Mouse (Mus musculus) left cerebral cortex, postnatal 25 days (tissue): Measurements from ENCODE around the gene Pwwp2b. TPM values are rescaled to one million over a fixed set of nuclear protein-coding genes. Genes with fewer than 3 reads are reported as not detected.

Source experiments
- DNase-seq, 2 experiments: peaks; one replicate each; pipeline ENCODE4 v3.0.0; 2022; ENCODE audit warnings: low spot score in 2 of 2, mixed read lengths in 1 of 2
- intact Hi-C: fragments of 180-260 bp; cut with DNase I; formaldehyde crosslinking; loops from one replicate; pipeline ENCODE4 v1.15.1; 2025
- total RNA-seq, 2 experiments: library from RNA; stranded (reverse); gene quantifications; 2 replicates each; pipeline ENCODE4 v1.2.3; 2021

Pwwp2b gene
- total RNA-seq, 2 experiments from 2014 or later, result 10.5 to 11.9 TPM

DNA sequence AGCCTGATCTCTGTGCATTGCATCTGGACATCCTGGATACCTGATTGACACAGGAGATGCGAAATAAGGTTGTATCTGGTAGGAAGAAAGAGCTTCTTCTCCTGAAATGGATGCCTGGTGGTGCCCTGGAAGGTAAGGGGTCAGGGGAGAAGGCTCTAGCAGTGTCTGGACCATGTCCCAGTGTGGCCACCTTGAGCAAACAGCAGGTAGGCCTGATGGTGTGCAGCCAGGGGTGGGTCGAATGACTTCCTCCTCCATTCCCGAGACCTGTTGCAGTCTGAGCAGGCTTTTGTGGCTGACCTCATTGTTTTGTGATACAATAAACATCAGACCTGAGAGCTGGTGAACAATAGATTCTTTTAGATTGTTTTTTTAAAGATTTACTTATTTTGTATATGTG lies 33.8 kb downstream of the Pwwp2b start:
- intact Hi-C loops, result no loop called here
- DNase-seq, result no peak

DNA sequence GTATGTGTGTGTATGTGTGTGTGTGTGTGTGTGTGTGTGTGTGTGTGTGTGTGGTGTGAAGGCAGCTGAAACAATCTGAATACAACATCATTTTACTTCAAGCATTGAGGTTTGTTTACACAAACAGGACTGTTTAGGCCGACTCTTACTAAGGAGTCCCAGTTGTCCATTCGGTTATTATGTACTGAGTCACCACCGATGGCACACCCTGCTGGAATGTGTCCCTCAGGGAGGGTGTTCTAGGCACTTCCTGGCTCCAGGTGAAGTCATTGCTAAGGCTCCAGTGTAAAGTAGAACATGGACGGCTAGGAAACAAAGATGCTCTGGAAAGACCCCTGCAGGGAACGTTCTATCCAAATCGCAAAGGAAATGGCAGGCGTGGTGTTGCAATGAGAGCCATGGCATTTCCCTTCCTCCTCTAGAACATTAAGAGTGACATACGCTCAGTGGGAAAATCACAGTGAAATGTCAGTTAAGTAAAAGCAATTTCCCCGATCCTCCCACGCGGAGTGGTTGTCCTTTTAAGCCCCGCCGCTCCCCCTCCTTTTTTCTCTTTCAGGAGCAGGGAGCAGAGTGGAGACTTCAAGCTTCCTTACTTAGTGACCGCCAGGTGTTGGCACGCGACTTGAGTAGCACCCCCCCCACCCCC lies 37.1 kb downstream of the Pwwp2b start:
- no peak for DNase-seq
- intact Hi-C loops, result no loop called here

DNA sequence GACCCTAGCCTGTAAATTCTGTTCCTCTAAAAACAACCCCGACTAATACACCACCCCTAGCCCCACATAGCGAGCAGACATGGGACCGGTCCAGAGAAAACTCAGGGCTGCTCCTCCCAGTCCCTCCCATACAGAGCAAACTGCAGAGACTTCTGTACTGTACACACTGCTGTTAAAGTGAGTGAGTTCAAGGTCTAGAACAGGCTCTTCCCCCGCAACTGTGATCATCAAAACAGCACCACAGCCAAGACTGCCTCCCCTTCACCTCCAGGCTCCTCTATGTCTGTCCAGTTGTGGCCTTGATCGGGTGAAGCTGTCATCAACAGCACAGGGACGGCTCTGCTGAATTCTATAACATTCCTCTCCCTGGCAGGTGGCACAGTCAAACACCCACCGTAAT lies 40.3 kb downstream of the Pwwp2b start:
- intact Hi-C loops, result no loop called here
- no peak for DNase-seq

DNA sequence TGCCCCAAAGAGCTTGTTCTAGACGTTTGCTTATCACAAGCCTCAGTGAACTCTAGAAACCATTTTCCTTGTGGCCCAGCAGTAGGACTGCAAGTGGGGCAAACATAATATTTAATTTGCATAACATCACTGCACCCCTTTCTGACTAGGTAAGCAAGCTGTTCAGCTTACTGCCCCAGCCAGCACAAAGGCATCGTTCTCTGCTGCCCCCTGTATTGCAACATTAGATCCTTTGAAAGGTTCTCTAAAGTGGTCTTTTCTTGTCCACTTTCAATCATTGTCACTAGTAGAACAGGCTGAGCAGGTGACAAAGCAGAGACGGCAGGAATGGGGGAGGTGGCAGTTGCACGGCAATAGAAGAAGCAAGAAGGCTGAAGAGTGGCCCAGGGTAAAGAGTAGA lies 45.1 kb downstream of the Pwwp2b start:
- intact Hi-C loops, result no loop called here
- DNase-seq, result no peak

DNA sequence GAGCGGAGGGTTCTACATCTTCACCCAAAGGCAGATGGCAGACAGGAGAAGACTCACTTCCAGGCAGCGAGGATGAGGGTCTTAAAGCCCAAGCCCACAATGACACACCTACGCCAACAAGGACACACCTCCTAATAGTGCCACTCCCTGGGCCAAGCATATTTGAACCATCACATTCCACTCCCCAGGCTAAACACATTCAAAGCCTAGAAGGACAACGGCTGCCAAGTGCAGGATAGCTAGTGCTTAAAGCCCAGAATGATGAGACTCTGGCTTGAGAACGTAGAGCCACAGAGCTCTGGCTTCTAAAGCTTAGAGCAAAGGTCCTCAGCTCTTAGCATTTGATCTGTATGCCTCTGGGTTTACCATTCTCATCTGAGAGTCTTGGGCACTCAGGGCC lies 45.8 kb downstream of the Pwwp2b start:
- no peak for DNase-seq
- intact Hi-C loops, result no loop called here

DNA sequence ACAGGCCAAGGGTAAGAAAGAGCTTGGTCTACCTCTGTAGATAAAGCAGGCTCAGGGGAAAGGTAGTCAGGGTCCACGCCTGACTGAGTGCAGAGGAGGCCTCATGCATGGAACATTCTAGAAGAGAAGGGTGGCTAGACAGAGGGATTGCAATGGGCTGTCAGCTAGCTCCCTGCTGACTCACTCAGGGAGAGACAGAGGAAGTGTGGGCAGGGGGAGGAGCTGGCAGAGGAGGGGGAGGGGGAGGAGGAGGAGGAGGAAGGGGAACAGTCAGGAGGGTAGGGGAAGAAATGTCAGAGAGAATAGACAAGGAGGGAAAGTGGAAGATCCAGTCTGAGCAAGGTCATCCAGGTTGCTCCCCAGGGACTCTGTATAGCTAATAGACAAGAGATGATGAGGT lies 47.4 kb downstream of the Pwwp2b start:
- no peak for DNase-seq
- intact Hi-C loops, result no loop called here

DNA sequence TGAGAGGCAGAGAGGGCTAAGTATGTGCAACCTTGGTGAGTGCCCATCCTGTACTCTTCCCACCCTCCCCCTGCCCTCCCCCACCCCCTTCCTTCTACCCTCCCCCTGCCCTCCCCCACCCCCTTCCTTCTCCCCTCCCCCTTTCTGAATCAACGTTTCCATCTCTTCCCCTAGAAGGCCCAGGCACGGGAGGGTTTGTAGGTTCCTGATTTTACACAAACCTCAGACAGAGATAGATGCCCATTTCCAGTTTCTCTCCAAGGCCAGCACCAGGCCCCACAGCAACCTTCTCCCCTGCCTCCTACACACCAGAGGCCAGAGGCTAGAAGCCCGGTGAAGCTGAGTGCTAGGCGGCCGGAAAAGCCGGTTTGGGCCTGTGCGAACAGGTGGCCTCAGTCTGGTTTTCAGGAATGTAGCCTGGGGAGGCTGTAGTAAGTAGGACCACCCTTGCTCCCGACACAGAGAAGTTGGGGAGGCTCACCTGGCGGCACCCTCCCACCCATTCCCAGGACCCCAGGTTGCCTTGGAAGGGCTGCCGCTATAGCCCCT lies 48.3 kb downstream of the Pwwp2b start:
- no peak for DNase-seq
- intact Hi-C loops, result no loop called here

DNA sequence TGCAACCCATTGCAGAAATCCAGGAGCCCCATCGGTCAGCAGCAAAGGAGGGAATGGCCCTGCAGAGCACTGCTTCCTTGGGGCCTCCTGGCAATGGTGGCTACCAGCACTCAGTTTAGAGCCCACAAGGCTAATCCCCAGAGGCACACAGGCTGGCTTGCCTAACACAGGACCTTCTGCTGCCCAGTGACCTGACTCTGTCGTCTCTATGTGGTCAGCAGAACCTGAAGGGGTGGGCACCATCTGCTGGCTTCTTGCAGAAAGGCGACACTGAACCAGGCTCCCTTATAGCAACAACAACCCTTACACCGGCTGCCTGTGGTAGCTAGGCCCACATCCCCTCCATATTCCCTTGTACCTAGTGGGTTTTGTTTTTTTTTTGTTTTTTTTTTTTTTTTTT lies 50.2 kb downstream of the Pwwp2b start:
- no peak for DNase-seq
- intact Hi-C loops, result loop anchor here (2.0 kb wide), 1 partner anchor 90 kb away; no protein-coding TSS in a partner anchor

DNA sequence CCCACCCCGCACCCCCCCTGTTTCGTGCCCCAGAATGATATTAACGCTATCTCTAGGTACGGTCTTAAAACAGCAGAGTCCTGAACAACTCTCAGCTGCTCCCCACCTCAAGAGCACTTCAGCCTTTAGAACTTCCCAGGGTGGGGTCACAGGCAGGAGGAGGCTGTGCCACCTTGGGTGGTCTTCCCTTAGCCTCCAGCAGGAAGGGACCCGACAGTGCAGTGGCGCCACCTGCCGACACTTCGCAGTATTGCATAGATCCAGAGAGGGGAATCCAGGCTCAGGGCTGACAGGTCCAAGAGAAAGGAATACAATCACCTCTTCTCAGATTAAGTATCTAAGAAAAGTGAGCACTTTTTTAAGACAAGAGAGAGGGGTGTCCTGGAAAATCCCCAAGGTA lies 51.1 kb downstream of the Pwwp2b start:
- DNase-seq, result peak; percentile 78 to 81
- intact Hi-C loops, result loop anchor here (1.0 to 2.0 kb wide), 2 partner anchors 66 to 91 kb away; no protein-coding TSS in a partner anchor

DNA sequence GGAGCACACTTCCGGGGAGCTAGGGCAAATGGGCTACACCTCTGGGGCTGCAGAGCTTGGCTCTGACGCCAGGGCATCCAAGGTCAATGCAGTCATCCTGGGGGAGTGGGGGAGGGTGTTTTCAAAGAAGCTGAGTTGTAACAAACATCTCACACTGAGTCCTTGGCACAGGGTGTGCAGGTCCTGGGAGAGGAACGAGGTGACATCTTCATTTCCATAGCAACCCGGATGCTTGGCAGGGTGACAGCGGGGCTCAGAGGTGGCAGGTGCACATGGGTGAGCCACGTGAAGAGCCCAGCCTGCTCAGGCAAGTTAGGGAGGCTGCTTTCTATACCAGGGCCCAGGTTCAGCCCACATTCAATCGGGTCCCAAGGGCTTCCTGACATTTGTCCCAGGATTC lies 52.1 kb downstream of the Pwwp2b start:
- intact Hi-C loops, result loop anchor here (5.0 kb wide), 1 partner anchor 178 kb away; no protein-coding TSS in a partner anchor
- DNase-seq, result peak; percentile 17 to 27

DNA sequence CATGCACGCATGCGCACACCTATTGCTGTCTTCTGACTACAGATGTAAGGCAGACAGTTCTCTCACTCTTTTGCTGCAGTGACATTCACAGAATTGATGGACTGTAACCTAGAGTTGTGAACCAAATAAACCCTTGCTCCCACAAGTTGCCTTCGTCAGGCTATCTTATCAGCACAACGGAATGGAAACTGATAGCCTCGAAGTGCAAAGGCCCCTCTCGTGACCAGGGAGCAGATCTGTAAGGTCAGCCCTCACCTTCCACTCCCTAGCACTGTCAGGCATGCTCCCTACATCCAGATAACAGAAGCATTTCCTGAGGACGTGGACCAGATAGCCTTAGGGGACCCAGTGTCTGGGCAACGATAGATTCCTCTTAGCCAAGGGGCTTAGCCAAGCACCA lies 53.2 kb downstream of the Pwwp2b start:
- no peak for DNase-seq
- intact Hi-C loops, result loop anchor here (5.0 kb wide), 1 partner anchor 179 kb away; no protein-coding TSS in a partner anchor

DNA sequence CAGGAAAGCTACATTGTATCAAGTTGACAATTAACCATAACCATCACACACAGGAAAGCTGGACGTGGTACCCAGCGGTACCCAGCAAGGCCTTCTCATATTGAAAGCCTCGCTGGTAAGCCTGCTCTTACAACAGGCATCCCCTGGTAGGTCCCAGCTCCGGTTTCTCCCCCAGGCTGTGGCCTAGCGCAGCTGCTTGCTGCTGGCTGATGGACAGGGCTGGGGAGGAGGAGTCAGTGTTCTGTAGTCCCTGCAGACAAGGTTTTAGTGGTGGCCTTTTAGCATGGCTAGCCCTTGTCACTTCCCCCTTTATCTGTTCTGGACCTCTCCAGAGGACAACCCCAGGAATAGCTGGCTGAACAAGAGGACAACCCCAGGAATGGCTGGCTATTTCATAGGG lies 54.0 kb downstream of the Pwwp2b start:
- DNase-seq, result no peak

DNA sequence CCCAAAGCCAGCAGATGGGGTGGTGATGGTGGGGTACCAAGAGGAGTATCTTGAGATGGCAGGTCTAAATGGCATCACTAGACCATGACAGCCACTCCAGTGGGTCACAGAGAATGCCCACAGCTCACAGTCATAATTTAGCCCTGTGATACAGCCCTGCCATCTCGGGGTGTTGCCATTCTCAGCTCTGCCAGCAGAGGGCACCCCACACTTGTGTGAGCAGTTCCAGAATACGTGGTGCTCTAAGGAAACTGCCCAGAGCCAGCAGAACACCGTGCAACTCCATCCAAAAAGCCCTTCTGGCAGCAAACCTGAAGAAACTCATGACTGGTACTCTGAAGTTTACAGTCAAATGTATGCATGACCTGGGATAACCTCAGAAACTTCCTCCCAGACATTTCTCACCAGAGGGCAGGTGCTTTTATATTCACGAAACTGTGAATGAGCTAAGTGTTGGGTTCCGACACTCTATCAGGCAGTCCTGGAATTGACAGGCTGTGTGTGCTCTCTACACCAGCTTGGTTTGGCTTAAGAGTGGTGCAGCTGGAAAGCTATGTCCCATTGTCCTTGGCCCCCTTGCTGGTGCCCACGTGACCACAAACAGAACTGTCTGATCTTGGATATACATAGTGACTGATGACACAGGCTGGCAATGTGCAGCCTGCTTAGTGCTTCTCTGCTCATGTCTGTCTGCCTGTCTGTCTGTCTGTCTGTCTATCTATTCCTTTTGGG lies 55.2 kb downstream of the Pwwp2b start:
- intact Hi-C loops, result loop anchor here (1.0 to 5.0 kb wide), 3 partner anchors 87 to 181 kb away; no protein-coding TSS in a partner anchor
- peak; percentile 86 to 93 for DNase-seq

More for the DNA sequence above, 54.0 kb downstream of the Pwwp2b start:
- intact Hi-C loops, result loop anchor here (2.0 to 5.0 kb wide), 2 partner anchors 88 to 180 kb away; no protein-coding TSS in a partner anchor

DNA sequence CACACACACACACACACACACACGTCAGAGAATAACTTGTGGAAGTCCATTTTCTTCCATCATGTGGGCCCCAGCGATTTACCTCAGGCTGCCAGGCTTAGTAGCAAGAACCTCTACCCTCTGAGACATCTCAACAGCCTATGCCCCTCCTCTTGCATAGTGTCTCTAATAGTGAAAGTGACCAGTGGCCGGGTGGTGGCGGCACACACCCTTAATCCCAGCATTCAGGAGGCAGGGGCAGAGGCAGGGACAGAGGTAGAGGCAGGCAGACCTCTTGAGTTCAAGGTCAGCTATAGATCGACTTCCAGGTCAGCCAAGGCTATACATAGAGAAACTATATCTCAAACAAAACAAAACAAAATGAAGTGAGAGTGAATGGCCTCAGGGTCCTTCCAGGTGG lies 56.0 kb downstream of the Pwwp2b start:
- no peak for DNase-seq
- intact Hi-C loops, result loop anchor here (5.0 kb wide), 1 partner anchor 182 kb away; no protein-coding TSS in a partner anchor

DNA sequence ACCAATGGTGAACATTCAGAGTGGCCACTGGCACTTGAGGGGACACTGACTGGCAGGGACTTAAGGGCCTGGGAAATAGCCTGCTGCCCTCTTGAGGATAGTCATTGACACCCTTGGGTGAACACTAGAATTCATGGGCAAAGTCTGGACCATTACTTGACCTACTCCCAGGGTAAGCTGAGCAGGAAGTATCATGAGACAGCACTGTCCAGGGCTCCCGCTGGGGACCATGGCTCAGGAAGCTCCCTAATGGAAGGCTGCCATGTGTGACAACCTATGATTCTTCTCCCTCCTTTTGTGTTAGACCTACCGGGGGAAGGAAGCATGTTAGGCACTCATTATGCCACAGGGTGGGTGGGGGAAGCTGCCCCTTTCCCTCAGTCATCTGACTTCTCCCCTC lies 58.8 kb downstream of the Pwwp2b start:
- intact Hi-C loops, result no loop called here
- DNase-seq, result no peak

DNA sequence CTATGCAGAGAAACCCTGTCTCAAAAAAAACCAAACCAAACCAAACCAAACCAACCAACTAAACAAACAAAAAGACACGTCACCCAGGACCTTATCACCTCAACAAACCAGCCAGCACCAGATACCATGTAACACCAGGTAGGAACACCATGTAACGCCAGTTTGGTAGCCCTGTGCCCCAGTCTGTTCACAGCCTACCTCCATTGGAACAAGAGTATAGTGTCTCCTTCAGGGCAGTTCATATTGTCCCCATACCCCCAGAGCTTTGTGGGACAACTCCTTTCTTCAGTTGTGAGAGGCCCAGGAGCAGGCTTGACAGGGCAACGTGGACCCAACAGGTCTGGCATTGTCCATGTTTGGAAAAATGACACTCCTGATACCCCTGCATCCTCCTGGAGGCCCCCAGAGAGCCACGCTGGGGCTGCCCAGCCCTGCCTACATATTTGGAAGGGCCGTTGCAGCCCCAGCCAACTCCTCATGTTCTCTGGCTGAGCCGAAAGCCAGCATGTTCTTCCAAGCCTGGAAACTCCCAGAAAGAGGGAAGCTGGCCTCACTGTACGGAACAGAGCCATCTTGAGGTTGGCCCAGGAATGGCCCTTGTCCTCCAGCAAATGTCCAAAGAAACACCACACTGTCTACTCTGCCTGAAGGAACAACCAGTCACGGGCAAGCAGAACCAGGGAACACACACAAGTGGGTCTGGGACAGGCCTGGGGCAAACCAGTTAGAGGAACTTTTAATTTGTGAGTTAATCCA lies 60.0 kb downstream of the Pwwp2b start:
- intact Hi-C loops, result no loop called here
- peak in 1 of 2 experiments; percentile 41 for DNase-seq

DNA sequence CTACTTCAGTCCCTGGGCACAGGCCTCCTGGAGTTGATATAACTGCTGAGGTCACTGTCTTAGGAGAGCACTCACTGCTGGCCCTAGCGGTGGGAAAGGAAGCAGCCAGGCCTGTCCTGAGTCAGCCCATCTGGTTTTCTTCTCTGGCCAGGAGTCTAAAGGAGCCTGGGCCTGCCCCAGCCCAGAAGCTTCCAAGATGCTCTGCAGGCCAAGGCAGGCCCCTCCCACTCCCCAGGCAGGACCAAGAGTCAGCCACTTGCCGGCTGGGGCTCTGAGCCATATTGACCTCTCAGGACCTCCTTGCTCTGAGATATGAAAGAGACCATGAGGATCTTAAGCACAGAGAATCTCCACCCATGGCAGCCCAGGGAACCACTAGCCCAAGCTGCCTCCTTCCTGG lies 60.8 kb downstream of the Pwwp2b start:
- intact Hi-C loops, result no loop called here
- no peak for DNase-seq

DNA sequence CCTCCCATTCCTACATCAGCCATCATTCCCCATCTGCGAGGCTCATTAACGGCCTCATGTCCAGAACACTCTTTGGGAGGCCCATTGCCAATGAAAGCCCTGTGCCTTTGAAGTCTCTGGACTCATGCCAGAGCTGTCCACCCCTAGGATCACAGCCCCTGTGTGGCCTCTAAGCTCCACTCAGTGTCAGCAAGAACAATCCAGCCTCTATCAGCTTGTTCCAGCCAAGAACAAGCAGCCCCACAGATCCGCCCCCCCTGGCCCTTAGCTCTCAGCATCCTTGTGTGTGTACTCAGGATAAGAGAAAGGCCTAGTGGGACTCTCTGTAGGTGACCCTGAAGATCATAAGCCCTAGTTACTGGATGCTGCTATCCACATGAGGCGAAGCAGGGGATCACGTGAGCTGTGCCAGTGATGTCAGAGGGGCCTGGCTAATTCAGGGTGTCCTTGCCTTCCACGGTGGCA lies 62.2 kb downstream of the Pwwp2b start:
- DNase-seq, result peak in 1 of 2 experiments; percentile 12
- intact Hi-C loops, result no loop called here

DNA sequence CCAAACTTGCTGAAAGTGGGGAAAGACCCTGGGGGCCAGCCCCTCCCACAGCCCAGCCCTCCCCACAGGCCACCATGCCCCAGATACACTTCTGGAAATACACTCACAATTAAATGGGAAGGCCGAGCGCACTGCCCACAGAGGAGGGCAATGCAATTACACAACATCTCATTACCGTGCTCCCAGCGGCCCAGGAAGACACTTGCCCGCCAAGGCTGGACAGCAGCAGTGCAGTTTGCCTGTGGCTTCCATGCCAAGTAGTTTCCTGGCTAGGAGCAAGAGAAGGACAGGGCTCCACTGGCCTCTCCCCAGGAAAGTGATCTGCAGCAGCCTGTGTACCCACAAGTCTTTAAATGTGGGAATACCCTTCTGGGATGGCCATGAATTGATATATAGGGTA lies 64.4 kb downstream of the Pwwp2b start:
- intact Hi-C loops, result no loop called here
- DNase-seq, result peak in 1 of 2 experiments; percentile 26

DNA sequence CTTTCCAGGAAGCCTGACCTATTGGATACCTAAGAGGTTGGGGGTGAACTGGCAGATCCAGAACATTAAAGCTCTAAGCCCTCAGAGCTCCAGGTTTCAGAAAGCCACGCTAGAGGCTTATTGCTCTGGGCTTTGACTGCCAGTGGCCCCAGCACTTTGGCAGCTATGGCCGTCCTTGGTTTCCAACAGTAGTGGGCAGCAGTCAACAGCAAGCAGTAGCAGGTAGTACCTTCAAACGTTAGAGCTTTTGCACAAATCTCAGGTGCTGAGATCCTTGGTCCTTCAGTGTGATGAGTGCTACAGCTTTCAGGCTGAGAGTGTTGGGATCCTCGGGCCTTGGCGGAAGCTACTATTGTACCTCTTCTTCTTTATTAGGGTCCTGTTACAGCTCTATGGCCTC lies 65.1 kb downstream of the Pwwp2b start:
- no peak for DNase-seq
- intact Hi-C loops, result no loop called here
